Mouse (Mus musculus) yolk sac, embryonic 10.5 days (tissue): ENCODE measurements around the gene Fmo2.

Experiments
- DNase-seq: peaks from one replicate; pipeline ENCODE4 v3.0.0-alpha.2; 2017; ENCODE audit warnings: low spot score

The Fmo2 gene

DNA sequence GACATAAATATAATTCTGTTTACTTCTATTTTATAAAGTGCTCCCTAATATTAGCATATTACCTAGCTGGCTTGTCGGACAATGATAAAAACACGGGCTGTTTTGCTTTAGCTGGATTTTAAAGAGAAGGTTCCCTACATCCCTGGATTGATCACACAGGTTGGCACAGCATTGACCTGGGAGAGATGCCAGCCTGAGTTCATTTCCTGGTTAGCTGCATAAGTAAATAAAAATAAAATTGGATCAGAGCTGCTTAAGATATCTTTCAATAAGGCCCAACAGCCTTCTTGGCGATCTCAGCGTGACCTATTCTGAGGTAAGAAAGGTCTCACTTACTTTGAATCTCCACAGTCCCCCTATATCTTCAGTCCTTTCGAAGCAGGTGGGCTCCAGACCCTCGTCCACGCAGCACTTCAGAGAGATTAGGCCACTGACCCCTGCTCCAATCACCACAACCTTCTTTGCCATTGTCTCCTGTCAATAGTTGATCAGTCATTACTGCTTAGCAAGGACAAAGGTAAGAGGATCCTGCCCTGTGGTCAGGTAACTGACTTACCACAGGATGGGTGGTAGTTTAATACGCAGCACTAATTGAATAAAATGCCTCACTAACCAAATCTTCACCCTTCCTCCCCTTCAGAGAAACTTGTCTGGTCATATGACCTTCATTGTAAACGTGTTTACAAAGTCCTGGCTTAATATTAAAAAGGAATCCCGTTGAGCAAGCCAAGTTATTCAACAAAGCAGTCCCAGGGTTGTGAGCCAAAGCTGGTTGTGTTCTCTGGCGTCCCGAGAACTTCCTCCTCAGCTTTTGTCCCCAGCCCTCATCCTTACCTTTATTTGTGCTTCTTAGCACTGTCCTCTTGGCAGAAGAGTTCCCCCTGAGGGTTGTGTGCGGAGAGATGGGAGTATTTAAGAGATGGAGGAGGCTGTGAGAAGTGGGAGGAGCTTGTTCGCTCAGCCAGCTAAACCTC lies at the start of gene Fmo2:
Gene Fmo2 (minus strand): TSS at position 889 of the 974 bp plus-strand sequence.
- no peak for DNase-seq

- no peak for DNase-seq
Measured at GRCm38 (mm10) chr1:162947934-162948333, 49.4 kb upstream of the Fmo2 start.

GRCm38 (mm10) chr1:162946837-162947558 lies 48.5 kb upstream of the Fmo2 start:
- peak; percentile 13 for DNase-seq

GRCm38 (mm10) chr1:162943700-162944099 lies 45.2 kb upstream of the Fmo2 start:
- DNase-seq, result no peak

DNA sequence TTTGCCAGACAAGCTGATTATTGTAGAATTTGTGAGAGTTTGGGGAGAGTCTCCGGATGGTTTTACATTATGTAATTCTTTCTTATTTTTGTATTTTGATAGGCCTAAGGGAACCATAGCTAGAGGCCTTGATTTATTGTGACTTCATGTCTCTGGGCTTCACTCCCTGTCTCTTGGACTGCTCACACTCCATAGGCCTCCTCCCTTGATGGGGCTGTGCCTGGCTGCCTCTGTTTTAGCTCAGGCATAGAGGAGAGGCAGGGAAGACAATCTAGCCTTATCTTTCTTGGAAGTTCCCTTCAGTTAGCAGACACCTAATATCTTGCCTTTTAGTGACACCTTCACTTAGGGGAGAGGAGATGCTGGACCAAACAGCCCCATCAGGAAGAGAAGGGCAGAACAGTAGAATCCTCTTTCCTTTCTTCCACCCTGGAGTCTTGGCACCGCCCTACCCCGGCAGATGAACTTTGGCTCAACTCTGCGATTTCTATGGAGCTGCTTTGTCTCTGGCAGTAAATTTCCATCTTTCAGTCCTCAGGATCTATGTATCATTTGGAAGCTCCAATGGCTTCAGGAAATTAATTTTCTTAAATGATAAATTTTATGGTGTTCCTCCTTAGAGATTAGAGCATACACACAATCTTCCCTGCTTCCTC lies 40.3 kb upstream of the Fmo2 start:
- DNase-seq, result no peak

DNA sequence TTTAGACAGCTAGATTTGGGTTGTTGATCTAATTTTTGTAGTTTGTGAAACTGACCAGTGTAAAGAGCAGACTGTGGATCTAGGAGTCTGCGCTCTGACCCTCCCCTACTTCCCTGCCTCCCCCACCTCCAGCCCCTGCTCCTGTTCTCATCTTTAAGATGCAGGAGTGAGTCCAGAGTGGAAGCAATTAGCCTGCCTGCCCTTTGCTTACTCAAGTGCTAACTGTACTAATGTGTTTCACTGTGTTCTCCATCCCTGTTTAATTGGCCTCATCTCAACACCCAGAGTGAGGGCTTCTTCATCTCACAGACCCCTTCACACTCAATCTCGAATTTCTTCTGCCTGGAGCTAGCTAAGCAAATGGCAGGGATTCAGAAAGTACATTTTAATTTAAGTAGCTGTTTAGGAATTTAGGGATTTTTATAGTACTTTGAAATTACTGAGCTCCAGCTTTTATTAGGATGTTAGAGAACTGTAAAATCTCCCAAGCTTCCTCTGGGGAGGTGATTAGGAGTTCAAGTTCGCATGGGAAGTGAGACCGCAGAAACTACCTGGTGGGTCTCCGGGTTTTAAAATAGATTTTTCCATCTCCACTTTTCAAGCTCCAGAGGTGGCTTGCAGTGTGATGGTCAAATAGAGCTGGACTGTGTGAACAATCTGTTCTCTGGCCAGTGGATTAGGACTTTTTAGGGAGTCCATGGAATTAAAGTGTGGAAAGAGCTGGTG lies 39.6 kb upstream of the Fmo2 start:
- no peak for DNase-seq

DNA sequence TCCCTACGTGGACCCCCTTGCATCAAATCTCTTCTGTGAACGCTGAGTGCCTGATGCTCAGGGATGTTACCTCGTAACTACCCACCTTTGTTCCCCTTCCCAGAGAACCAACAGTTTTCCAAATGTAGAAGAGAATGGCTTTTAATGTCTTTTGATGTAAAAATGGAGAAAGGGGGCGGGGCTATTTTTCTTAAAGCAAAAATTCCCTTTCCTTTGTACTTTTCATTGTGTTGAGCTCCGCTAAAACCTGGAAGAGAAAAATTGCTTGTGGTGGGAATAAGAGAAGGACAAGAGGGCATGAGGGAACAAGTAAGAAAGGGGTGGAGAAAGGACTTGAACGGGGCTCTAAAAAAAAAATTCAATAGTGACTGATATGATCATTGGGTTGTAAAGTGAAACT lies 38.9 kb upstream of the Fmo2 start, which contains the start of gene Fmo6:
Gene Fmo6 (minus strand): TSS at position 101 of the 400 bp plus-strand sequence.
- DNase-seq, result no peak

DNA sequence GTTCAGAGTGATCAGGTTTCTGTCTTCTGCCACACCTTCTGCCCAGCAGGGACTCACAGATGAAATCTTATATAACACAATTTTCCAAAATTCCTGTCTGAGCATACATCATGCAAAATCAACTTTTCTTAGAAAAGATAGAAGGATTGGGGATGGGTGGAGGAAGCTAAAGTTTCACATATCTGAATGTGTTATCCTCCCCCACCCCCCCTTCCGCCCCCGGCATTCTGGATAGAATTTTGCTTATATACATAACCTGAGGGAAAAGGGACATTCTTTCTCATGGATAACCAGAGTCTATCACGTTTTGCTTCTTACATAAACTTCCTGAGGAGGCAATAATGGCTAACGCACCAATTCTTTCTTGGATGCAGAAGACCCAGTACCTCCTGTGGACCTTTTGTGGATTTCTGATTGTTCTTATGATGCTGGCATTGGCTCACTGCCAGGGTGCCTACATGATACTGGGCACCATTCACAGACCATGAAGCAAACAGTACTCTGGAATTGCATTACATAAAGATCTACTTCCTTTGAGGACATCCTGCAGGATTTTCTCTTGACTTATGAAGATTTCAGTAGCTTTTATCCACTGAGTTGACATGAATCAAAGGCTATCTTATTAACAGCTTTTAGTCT lies 36.0 kb upstream of the Fmo2 start:
- DNase-seq, result no peak

DNA sequence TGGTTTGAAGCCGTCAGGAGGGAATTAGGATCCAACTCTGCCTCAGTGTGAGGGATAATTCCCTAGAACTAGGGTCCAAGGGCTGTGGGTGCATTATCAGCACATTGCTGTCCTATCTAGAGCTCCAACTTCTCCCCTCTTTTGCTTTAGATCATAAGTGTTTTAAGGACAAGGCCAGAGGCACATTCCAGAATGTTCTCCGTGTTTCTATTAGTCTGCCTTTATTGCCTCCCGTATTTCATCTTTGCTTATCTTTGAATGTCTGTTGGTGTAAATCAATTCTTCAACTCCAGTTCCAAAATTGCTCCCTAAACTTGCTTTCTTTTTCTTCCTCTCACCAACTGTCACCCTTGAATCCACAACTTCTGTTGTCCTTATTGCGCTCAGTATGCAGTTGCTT lies 33.9 kb upstream of the Fmo2 start:
- no peak for DNase-seq

- DNase-seq, result no peak
Measured at GRCm38 (mm10) chr1:162931880-162932279, 33.4 kb upstream of the Fmo2 start.

DNA sequence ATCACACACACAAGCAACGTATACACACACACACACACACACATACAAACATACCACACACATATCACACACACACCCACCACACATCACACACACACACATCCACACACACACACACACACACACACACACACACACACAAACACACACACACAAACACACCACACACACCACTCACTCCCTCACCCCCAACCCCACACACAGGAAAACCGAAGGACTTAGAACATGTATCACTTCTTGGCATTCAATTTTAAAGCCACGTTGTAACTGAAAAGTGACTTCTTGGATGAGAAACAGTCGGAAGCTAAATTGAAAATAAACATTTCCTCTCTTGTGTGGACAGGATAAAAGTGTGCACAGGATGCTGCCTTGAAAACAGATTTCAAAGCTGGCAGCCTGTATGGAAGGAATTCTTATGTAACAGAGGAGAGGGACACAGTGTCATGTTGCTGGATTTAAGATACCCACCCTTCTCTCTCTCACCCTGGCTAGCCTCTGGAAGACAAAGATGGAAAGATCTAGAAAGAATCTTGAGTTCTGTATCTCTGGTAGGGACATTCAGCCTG lies 32.9 kb upstream of the Fmo2 start:
- DNase-seq, result no peak

GRCm38 (mm10) chr1:162930631-162931030 lies 32.1 kb upstream of the Fmo2 start:
- DNase-seq, result no peak

GRCm38 (mm10) chr1:162929146-162929545 lies 30.6 kb upstream of the Fmo2 start:
- no peak for DNase-seq

GRCm38 (mm10) chr1:162925121-162925520 lies 26.6 kb upstream of the Fmo2 start:
- no peak for DNase-seq

DNA sequence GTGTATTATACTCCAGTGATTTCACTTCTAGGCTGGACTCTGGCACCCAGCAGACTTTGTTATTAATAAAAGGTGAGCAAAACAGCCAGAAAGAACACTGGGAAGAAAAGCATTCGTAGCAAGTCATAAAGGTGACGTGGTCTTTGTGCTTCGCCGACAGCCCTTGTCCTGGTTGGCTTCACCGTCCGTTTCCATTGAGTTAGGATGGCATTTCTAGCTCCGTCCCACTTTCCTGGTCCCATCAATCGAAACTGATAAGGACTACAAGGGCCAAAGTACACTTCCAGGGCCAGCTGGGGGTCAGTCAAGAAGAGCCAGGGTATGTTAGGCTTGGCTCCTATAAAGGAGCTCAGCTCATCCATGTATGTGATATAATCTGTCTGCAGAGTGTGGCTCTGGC lies 18.1 kb upstream of the Fmo2 start:
- no peak for DNase-seq

DNA sequence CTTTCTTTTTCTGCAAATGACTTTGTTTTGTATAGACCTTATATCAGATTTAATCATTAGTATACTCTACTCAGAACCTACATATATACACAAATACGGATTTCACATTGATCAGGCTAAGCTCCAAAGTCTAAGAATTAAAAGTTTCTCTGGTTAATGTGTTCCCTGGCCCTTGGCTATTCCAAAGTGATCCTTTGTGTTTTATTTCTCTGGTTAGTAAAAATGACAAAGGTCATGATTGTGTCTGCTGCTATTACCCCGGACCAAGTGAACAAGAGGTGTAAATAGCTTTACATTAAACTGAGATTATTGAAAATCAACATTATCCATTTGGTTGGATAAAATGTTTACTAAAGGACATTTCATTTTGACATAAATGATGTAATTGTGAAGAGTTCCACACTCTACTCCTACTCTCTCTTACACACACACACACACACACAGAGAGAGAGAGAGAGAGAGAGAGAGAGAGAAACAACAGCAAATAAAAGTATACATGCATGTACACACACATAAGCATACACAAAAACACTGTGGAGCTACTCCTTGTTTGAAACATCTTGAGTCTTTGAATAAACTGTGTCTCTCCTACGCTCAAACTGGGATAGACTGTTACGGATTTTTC lies 16.5 kb upstream of the Fmo2 start:
- no peak for DNase-seq

DNA sequence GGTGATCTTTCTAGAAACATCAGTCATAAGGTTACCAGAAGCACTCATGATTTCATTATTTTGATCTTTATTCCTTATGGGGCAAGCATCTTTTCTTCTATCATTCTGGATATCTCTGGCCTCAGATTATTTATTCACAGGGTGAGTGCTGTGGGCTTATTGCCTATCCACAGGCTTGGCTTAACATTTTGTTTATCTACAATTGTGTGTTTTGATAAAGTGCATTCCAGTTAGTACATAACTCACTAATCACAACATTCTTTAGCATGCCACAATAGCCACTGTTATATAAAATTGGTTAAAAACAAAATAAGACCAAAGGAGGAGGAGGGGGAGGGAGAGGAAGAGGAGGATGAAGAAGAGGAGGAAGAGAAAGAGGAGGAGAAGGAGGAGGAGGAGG lies 13.6 kb upstream of the Fmo2 start:
- no peak for DNase-seq

DNA sequence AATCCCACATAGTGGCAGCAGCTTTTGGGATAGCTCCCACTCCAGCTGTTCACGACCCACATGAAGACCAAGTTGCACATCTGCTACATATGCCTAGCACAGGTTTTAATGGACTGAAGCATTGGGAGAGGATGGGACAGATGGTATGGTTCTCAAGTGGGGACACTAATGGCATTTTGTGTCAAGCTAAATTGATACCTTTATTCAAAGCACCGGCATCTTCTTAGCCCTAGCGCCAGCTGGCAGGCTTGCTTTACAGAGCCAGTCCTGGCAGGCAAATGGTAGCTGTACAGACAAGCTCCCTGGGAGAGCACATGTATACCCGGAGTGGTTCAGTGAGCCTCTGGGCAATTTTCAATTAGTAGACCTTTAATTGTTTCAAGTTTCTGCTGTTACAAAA lies 3.4 kb upstream of the Fmo2 start:
- no peak for DNase-seq

GRCm38 (mm10) chr1:162895900-162896299 lies 2.6 kb downstream of the Fmo2 start:
- peak; percentile 56 for DNase-seq

GRCm38 (mm10) chr1:162893014-162893413 lies 5.5 kb downstream of the Fmo2 start:
- no peak for DNase-seq
